Mouse (Mus musculus) kidney, adult 11 months (tissue): ENCODE data around the gene Nprl3.
A peak's percentile ranks its signal among the peaks of the same experiment; 100 is the strongest.

Experiments
- DNase-seq: peaks from one replicate; pipeline ENCODE4 v3.0.0; 2022

The Nprl3 gene

DNA sequence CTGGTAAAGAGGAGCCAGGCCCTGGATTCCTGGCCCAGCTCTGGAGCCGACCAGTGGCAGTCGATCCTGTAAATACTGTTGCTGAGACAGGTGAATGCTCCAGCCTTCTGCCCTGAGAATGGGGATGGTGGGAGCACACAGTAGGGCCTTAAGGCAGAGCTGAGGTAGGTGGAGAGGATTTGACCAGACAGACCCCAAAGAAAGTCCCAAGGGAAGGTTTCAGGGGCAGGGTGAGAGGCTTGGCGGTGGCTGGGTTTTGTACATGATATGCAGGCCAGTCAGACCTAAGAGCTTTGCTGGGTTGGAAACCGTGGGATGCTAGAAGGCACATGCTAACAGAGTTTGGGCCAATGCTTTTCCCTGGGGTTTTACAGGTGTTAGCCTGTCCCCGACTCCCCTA, 72.9 kb downstream of the Nprl3 start:
- no peak for DNase-seq

- DNase-seq: no peak
Observed at GRCm38 (mm10) chr11:32194086-32194485, 73.4 kb downstream of the Nprl3 start.

- DNase-seq: no peak
Observed at GRCm38 (mm10) chr11:32193156-32193555, 74.4 kb downstream of the Nprl3 start.

DNA sequence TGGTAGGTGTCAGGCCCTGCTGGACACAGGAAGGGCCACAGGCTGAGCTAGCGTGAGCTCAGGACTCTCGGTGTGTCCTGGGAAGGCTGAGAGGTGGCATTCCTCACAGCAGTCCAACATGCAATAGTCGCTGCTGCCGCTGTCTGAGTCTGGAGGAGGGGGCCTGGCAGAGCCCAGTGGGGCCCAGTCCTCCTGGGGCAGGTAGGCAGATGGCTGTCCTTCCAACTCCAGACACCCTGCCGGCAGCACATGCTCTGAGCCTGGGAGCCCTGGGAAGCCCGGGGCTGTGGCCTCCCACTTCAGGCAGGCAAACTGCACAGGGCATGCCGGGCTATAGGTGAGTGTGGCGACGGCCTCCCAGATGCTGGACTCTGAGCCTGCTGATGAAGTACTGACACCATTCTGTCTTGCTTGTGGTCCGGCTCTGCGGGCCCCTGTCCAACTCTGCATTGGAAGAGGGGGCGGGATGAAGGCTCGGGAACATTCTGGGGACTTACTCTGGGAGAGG, 76.8 kb downstream of the Nprl3 start:
- no peak for DNase-seq

- DNase-seq: no peak
Observed at GRCm38 (mm10) chr11:32190119-32190518, 77.4 kb downstream of the Nprl3 start.

GRCm38 (mm10) chr11:32189434-32189833, 78.1 kb downstream of the Nprl3 start:
- no peak for DNase-seq

- no peak for DNase-seq
Observed at GRCm38 (mm10) chr11:32188881-32189280, 78.6 kb downstream of the Nprl3 start.

DNA sequence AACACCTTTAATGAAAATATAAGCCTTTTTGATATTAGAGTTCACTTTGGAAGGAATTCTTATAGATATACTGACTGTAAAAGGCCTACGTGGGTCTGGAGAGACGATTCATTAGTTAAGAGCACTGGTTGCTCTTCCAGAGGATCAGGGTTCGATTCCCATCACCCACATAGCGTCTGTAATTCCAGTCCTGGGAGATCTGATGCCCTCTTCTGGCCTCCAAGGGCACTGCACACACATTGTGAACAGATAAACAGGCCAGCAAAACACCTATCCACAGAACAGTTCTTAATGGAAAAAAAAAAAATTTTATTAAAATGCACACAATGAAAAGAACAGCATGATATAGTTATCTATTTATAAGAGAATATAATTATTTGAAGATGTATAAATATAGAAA, 80.3 kb downstream of the Nprl3 start:
- DNase-seq: no peak

- DNase-seq: no peak
Observed at GRCm38 (mm10) chr11:32186031-32186430, 81.5 kb downstream of the Nprl3 start.

DNA sequence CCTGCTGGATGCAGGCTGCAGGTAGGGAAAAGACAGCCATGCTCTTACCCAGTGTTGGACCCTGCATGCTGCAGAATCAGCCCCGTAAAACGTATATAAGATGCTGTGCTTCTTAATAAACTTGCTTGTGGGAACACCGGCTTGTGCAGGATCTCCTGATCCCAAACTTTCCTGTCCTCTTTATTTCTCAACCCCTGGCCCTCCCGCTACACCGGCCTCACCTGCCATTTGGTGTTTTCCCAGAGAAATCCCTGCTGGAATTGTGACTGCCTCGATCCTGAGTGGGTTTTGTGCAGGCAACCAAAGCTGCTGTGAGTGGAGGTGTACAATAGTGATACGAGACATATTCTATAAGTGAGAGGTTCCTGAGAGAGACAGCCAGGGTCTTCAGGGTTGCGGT, 83.0 kb downstream of the Nprl3 start:
- no peak for DNase-seq

DNA sequence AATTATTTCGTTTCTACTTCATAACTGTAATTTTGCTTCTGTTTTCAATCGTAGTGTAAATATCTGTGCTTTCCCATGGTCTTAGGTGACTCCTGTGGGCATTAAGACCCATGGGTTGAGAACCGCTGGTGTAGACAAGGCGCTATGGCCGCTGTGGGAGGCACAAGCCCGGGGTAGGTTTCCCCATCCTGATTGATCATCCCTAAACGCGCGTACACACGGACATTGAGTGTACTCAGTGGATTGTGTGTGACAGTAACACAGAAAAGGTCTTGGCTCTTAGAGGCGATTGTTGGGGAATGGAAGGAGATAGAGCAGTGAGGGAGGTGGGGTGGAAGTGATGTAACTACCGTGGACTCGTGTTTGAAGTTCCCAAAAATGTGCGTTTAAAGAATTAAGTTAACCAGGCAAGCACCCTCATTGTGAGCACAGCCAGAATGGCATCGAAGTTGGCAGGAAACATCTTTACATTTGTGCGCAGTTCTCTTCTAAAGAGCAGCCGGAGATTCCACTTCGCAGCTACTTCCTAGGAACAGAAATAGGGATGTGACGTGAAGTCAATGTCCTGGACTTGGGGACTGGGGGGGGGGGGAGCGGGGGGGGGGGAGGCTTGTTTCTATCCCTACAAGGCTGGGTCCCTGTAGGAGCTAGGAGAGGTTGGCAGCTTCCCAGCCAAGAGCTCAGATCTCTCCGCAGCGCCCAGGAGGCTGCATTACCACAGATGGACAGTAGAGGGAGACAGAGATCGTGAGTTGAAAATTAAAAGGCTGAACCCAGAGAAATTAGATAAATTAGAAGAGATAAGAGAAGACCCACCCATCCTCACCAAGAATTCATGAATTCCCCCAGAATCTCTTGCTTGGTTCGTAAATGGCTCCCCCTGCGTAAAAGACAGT, 85.3 kb downstream of the Nprl3 start:
- DNase-seq: peak; percentile 57

- DNase-seq: no peak
Observed at GRCm38 (mm10) chr11:32181246-32181645, 86.3 kb downstream of the Nprl3 start.

GRCm38 (mm10) chr11:32178506-32178905, 89.0 kb downstream of the Nprl3 start:
- no peak for DNase-seq
